Mouse (Mus musculus): ENCODE measurements around the gene Pigu.

The Pigu gene

DNA sequence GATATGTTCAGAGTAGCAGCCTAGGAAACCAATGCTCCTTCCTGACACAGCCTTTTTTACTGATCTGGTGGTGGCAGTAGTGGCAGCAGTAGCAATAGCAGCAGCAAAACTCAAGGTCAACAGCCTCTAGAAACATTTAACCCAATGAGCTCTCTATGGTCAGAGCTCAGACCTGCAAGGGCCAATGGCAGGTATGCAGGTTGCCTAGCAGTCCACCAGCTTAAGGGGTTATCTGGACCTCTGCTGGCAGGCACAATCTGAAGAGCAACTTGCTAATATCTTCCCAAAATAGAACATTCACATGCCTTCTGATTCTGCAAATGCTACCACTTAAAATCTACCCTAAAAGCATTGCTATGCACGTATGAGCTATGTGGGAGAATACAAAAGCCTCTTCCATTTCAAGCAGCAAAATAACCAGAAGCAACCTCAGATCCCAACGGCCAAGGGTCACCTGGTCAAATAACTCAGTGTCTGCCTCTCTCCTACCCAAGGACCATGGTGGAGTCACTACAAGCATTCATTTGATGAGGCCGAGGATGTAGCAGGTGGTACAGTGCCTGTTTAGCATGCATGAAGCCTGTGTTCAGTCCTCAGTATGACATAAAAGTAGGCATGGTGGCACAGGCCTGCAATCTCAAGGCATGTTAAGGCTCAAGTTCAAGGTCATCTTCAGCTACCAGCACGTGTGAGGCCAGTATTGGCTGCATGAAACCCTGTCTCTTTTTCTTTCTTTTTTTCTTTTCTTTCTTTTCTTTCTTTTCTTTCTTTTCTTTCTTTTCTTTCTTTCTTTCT is 69.6 kb downstream of the Pigu start:
- no peak for DNase-seq (ENCODE audit: low spot score in 2 of 2)

GRCm38 (mm10) chr2:155285744-155286143 is 71.5 kb downstream of the Pigu start:
- no peak for DNase-seq (ENCODE audit: low spot score in 2 of 2)

DNA sequence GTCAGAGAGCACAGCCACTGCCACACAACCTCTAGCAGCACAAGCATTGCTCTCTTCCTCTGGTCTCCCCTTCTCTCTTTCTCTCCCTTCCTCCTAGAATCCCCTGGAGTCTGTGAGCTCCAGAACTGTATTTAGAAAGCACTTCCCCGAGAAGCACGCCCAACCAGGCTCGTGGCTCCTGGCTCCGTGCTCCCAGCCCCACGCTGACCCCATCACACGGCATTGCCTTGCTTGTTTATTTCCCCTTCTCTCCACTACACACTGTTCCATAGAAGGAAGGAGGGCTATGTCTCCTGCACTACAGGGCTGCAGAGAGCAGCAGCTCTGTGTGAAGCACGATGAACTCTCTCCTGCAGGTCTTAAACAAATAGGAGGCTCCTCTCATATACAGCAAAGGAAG is 72.6 kb downstream of the Pigu start:
- no peak for DNase-seq (ENCODE audit: low spot score in 2 of 2)

DNA sequence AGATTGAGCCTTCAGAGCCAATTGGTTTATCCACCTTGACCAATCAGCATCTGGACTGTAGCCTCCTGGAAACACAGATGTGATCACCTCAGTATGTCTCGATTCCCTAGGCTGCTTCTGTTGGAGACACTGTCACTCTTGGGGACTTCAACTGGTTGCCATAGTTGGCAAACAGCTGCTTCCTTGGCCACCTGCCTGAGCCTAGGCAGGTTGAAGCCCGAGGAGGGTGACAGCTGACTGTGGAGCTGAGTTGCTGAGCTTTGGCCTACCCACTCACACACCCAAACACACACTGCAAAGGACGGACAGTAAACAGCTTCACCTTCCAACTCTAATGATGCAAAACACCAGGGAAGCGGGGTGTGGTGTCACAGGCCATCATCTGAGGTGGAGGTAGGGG is 73.4 kb downstream of the Pigu start:
- no peak for DNase-seq (ENCODE audit: low spot score in 2 of 2)

GRCm38 (mm10) chr2:155280116-155280515 is 77.1 kb downstream of the Pigu start:
- no peak for DNase-seq (ENCODE audit: low spot score in 2 of 2)

GRCm38 (mm10) chr2:155279163-155279562 is 78.1 kb downstream of the Pigu start:
- DNase-seq (ENCODE audit: low spot score in 2 of 2): no peak

- no peak for DNase-seq (ENCODE audit: low spot score in 2 of 2)
Measured at GRCm38 (mm10) chr2:155278361-155278760, 78.9 kb downstream of the Pigu start.

DNA sequence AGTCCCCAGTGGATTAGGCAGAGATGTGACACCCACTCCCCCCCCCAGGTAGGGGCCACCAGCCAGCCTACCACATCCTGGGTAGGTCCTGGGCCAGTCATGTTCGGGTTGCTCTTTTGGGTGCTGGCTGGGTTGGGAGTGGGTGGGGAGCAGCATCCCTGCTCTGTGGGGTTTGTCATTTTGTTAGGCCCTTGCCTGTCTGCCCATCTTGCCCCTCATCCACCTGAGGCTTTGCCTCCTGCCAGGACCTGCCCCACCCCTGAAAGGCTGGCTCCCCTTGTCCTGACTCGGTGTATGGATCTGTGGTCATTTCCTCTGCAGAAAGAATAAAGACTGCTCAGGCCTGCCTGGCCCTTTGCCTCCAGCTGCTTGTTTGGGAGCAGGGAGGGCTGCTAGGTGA is 79.5 kb downstream of the Pigu start:
- no peak for DNase-seq (ENCODE audit: low spot score in 2 of 2)

- DNase-seq (ENCODE audit: low spot score in 2 of 2): peak; percentile 33 to 40
Measured at GRCm38 (mm10) chr2:155276621-155277175, 80.5 kb downstream of the Pigu start.

- DNase-seq (ENCODE audit: low spot score in 2 of 2): peak; percentile 95 to 98
Measured at GRCm38 (mm10) chr2:155276195-155276594, 81.0 kb downstream of the Pigu start, which contains the start of gene Map1lc3a. Gene Map1lc3a, plus strand, starts transcription at chr2:155276297.

- DNase-seq (ENCODE audit: low spot score in 2 of 2): no peak
Measured at GRCm38 (mm10) chr2:155273603-155274002, 83.6 kb downstream of the Pigu start.

DNA sequence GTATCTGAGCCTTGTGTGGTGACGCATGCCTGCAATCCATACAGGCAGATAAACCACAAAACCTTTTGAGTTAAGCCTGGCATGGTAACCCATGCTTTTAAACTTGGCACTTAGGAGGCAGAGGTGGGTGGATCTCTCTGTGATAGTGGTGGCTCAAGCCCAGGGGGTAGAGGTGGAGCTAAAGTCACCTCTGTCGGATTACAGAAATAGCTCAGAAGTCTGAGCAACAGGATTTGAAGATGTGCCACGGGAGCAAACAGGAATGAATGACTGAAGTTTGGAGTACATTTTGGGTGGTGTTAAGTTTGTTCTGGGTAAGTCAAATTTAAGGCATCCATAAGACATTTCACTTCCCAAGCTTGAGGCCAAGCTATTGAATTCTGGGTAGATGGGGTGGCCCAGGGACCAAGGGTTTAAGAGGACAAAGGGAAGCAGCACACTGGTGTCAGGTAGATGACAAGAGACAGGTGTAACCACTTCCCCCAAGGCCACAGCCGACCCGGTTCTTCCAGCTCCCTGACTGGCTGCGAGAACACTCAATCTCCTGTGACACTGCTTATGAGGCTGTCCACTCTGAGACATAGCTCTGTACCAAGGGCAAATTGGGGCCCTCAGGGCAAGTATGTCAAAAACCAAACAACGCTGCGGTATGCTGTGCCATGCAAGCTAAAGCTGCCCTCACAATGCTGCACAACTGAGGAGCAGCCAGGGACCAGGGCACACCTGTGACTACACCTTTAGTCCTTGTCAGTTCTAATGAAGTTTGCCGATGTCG is 84.6 kb downstream of the Pigu start:
- no peak for DNase-seq (ENCODE audit: low spot score in 2 of 2)

- DNase-seq (ENCODE audit: low spot score in 2 of 2): no peak
Measured at GRCm38 (mm10) chr2:155271957-155272356, 85.3 kb downstream of the Pigu start.

DNA sequence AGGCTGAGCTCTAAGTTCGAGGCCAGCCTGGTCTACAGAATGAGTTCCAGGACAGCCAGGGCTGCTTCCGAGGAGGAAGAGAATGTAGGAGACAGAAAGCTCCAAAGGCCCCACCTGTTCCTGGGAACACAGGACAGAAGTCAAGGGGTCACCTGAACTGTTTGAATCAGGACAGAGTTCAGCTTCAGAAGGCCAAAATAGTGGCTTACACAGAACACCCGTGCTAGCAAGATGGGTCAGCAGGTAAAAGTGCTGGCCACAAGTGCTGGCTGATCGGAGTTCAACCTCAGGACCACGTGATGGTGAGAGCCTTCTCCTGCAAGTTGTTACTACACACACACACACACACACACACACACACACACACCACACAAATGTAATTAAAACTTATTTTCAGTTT is 90.3 kb downstream of the Pigu start:
- DNase-seq (ENCODE audit: low spot score in 2 of 2): no peak

- DNase-seq (ENCODE audit: low spot score in 2 of 2): no peak
Measured at GRCm38 (mm10) chr2:155265526-155265925, 91.7 kb downstream of the Pigu start.

DNA sequence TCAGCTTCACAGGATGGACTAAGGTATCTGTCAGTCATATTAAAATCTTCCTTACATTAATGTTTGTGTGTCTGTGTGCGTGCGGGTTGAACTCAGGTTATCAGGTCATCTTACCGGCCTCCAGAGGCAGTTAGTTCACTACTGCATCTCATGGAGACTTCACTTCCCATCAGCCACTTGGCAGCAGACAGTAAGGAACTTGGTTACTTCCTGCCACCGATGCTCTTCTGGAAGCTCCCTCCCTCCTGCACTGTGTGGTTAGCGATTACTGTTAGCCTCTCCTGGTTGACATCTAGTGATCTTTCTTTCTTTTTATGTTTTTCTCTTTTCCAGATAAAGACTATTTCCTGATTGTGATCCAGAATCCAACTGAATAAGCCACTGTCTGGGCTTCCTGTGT is 107.6 kb downstream of the Pigu start:
- no peak for DNase-seq (ENCODE audit: low spot score in 2 of 2)

DNA sequence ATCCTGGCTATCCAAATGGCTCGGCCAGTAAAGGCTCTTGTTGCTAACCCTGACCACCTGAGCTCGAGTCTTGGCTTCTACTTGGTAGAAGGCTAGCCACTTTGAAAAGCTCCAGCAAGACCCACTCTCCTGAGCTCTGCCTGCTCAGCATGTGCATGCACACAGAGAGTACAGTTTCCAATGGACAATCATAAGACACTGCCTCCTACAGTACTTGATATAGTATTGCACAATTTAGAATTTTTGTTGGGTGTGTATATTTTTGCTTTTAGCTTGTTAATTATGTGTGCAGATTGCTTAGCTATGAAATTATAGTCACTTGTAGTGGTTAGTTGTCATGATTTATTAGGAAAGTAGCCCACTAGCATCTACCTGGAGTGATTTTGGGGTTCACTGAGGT is 108.5 kb downstream of the Pigu start:
- no peak for DNase-seq (ENCODE audit: low spot score in 2 of 2)

- no peak for DNase-seq (ENCODE audit: low spot score in 2 of 2)
Measured at GRCm38 (mm10) chr2:155248206-155248605, 109.0 kb downstream of the Pigu start.

GRCm38 (mm10) chr2:155246231-155246630 is 111.0 kb downstream of the Pigu start:
- no peak for DNase-seq (ENCODE audit: low spot score in 2 of 2)

DNA sequence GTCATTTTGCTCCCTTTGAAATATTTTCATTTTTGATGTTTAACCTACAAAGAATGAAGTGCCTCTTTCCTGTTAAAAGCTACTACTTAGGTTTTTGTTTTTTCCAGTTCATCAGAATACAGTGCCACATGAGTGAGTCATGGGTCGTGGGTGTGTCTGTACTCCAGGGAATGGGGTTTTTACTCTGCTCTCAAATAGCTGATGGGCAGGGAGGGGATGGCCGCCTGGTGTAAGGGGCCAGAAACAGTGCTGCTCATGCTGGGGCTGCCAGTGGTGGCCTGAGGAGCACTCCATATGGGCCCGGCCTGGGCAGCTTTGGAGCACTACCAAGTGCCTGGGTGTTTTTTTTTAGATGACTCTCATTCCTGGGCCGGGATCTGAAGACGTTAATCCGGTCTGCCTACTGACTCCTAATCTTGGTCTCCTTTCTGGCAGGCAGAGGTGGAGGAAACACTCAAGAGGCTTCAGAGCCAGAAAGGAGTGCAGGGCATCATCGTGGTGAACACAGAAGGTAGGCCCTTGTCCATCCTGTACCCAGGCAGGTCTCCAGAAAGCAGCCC is 114.9 kb downstream of the Pigu start:
- DNase-seq (ENCODE audit: low spot score in 2 of 2): no peak

GRCm38 (mm10) chr2:155240915-155241314 is 116.3 kb downstream of the Pigu start:
- no peak for DNase-seq (ENCODE audit: low spot score in 2 of 2)

DNA sequence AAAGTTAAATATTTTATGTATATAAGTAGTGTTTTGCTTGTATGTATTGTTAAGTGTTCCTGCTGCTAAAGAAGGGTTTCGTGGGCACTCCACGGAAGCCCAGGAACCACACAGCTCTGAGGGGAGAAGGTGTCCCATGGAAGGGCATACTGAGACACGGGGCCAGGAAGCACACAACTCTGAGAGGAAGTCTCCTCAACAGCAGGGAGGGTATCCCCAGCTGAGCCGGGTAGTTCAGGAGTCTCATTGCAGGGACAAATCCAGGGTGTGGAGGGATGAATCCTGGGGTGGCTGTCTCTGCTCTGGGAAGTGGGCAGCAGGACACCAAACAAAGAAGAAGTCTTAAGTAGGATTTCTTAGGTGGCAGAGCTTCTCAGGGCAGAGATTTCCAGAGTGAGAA is 120.0 kb downstream of the Pigu start:
- DNase-seq (ENCODE audit: low spot score in 2 of 2): no peak

All from frontal cortex, postnatal 14 days (tissue).